Mouse (Mus musculus): ENCODE measurements around the gene Irf3. TPM values are rescaled to one million over a fixed set of nuclear protein-coding genes. Genes with fewer than 3 reads are reported as not detected.

Irf3 gene
- polyA plus RNA-seq, 1 experiment, result 105 TPM

DNA sequence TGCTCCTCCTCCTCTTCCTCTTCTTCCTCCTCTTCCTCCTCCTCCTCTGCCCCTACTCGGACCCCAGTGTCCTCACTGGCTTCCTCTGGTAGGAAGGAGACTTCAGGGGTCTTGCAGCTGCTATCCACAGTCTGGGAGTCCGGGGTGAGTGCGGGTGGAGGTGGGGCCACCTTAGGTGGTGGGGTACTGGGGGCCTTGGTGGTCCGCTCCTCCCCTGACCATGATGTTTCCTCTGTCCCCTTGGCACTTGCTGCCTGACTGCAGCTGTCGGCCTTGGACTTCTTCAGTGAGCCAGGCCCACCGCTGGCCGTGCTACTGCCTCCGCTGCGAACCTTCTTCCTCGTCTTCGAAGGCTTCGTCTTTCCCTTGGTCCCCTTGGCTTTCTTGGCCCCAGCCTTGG lies 9.1 kb downstream of the Irf3 start:
- H3K4me1 ChIP-seq (ENCODE audit: control insufficient read depth, insufficient read depth, low read length), result no peaks in the 10 kb centered on the region
- DNase-seq, result no peak
- H3K4me3 ChIP-seq (ENCODE audit: insufficient read depth, low read depth, low read length), result no peak overlapping the region
- H3K27ac ChIP-seq (ENCODE audit: insufficient read depth, low read depth, low read length), result no peak overlapping the region
- peaks cover 2% of the 10 kb centered on the region for H3K36me3 ChIP-seq (ENCODE audit: control insufficient read depth, insufficient read depth, low read length)
- H3K27me3 ChIP-seq (replicated peaks; ENCODE audit: control insufficient read depth, insufficient read depth, low read length), result no peaks in the 10 kb centered on the region
- WGBS, result 92% methylated on average over 12 of the region's 12 CpGs
- TF ChIP-seq CTCF (conservative IDR thresholded peaks at IDR 0.05; ENCODE audit: insufficient read depth, insufficient read length, low read depth, low read length) (no peak), POLR2A (IDR thresholded peaks at IDR 0.05; ENCODE audit: low read depth, low read length) (no peak)

DNA sequence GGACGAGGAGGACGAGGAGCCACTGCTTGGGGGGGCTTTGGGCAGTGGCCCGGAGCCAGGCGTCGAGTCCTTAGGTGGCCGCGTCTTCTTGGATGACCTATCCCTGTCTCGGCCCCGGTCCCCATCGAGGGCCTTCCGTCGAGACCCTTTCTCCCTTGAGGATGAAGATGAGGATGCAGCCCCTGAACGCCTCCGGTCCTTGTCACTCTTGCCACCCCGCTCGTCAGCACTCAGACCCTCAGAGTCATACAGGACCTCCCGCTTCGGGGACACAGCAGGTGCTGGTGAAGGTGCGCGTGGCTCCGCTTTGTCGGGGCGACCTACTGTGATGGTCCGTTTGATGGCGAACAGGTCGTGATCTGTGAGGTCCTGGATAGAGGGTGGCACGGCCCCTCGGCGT lies 9.7 kb downstream of the Irf3 start:
- Histone ChIP-seq H3K36me3 (ENCODE audit: control insufficient read depth, insufficient read depth, low read length) (peaks cover 2% of the 10 kb centered on the region), H3K27ac (ENCODE audit: insufficient read depth, low read depth, low read length) (no peak overlapping the region), H3K4me3 (ENCODE audit: insufficient read depth, low read depth, low read length) (no peak overlapping the region), H3K27me3 (replicated peaks; ENCODE audit: control insufficient read depth, insufficient read depth, low read length) (no peaks in the 10 kb centered on the region), H3K4me1 (ENCODE audit: control insufficient read depth, insufficient read depth, low read length) (no peaks in the 10 kb centered on the region)
- TF ChIP-seq POLR2A (IDR thresholded peaks at IDR 0.05; ENCODE audit: low read depth, low read length), result no peak
- no peak for TF ChIP-seq CTCF (conservative IDR thresholded peaks at IDR 0.05; ENCODE audit: insufficient read depth, insufficient read length, low read depth, low read length)
- WGBS, result 93% methylated on average over 29 of the region's 29 CpGs
- DNase-seq, result no peak

DNA sequence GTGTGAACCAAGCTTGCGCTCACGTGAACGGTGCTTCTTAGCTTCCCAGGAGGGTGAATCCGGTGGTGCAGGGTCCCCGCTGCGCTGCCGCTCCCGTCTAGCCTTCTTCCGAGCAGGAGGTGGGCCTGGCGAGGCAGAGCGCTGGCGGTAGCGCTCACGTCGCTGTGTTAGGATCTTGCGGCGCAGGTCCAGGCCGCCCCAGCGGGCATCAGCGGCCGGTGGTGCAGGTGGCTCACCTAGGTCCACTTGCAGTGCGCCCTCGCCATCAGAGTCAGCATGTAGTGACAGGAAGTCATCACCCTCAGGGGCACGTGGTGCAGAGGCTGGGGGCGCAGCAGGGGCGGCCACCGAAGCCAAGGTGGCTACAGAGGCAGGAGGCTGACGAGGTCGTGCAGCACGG lies 10.4 kb downstream of the Irf3 start:
- WGBS, result 94% methylated on average over 30 of the region's 30 CpGs
- Histone ChIP-seq H3K4me3 (ENCODE audit: insufficient read depth, low read depth, low read length) (no peak overlapping the region), H3K4me1 (ENCODE audit: control insufficient read depth, insufficient read depth, low read length) (no peaks in the 10 kb centered on the region), H3K36me3 (ENCODE audit: control insufficient read depth, insufficient read depth, low read length) (peaks cover 2% of the 10 kb centered on the region), H3K27ac (ENCODE audit: insufficient read depth, low read depth, low read length) (no peak overlapping the region), H3K27me3 (replicated peaks; ENCODE audit: control insufficient read depth, insufficient read depth, low read length) (no peaks in the 10 kb centered on the region)
- TF ChIP-seq CTCF (conservative IDR thresholded peaks at IDR 0.05; ENCODE audit: insufficient read depth, insufficient read length, low read depth, low read length) (no peak), POLR2A (IDR thresholded peaks at IDR 0.05; ENCODE audit: low read depth, low read length) (no peak)
- DNase-seq, result no peak

DNA sequence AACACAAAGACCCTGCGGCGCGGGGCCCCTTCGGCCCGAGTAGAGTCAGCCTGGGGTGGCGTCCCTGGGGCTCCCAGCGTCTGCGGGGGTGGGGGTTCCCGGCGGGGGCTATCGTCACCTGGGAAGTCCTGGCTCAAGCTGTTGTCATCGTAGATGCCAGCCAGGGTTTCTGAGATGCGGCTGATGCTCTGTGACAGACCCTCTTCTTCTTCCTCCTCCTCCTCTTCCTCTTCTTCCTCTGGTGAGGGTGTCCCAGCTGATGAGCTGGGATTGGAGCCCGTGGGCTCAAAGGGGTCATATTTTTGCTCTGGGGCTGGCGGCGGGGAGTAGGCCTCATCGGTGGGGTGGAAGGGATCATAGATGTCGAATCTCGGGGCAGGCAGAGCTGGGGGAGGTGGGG lies 11.0 kb downstream of the Irf3 start:
- no peaks in the 10 kb centered on the region for H3K4me1 ChIP-seq (ENCODE audit: control insufficient read depth, insufficient read depth, low read length)
- no peak overlapping the region for H3K27ac ChIP-seq (ENCODE audit: insufficient read depth, low read depth, low read length)
- H3K4me3 ChIP-seq (ENCODE audit: insufficient read depth, low read depth, low read length), result no peak overlapping the region
- peaks cover 2% of the 10 kb centered on the region for H3K36me3 ChIP-seq (ENCODE audit: control insufficient read depth, insufficient read depth, low read length)
- TF ChIP-seq POLR2A (IDR thresholded peaks at IDR 0.05; ENCODE audit: low read depth, low read length) (no peak), CTCF (conservative IDR thresholded peaks at IDR 0.05; ENCODE audit: insufficient read depth, insufficient read length, low read depth, low read length) (no peak)
- H3K27me3 ChIP-seq (replicated peaks; ENCODE audit: control insufficient read depth, insufficient read depth, low read length), result no peaks in the 10 kb centered on the region
- DNase-seq, result no peak
- 91% methylated on average over 19 of the region's 19 CpGs for WGBS

DNA sequence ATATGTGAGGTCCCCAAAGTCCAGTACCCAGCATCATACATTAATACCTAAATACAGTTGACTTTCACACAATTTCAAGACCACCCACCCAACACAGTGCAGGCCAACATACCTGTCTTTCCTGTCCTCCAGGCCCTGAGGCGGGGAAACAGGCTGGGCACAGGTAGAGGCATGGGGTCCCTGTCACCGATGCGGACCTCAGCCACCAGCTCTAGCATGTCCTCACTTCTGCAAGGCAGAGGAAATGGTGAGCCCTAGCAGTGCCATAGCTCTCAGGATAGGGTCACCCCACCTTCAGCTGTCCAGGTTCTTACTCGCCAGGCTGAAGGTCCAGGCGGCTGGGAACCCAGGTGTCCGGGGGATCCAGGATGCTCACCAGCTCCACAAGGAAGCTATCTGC lies 14.6 kb downstream of the Irf3 start:
- H3K36me3 ChIP-seq (ENCODE audit: control insufficient read depth, insufficient read depth, low read length), result no peaks in the 10 kb centered on the region; the same call in 1 of the 2 replicates

DNA sequence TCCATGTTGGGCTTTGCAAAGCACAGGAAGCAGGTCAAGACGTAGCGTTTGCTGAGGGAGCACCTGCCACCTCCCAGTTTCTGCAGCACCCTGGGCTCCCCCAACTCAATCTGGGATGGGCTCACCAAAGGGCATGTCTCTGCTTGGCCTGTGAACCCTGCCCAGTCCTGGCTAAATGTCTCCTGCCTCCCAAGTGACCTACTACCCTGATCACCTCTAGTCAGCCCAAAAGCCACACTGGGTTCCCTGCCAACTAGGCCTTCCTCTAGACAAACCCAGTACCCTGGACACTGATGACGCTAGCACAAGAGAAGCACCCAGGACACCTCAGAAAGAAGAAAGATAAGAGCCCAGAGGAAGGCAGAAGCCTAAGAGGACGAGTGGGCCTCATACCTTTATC lies 15.4 kb downstream of the Irf3 start:
- Histone ChIP-seq H3K36me3 (ENCODE audit: control insufficient read depth, insufficient read depth, low read length) (no peaks in the 10 kb centered on the region), H3K27me3 (replicated peaks; ENCODE audit: control insufficient read depth, insufficient read depth, low read length) (no peaks in the 10 kb centered on the region), H3K4me1 (ENCODE audit: control insufficient read depth, insufficient read depth, low read length) (no peaks in the 10 kb centered on the region; the same call in 1 of the 2 replicates), H3K27ac (ENCODE audit: insufficient read depth, low read depth, low read length) (no peak overlapping the region), H3K4me3 (ENCODE audit: insufficient read depth, low read depth, low read length) (no peak overlapping the region)
- no peak for DNase-seq
- TF ChIP-seq CTCF (conservative IDR thresholded peaks at IDR 0.05; ENCODE audit: insufficient read depth, insufficient read length, low read depth, low read length), result no peak
- TF ChIP-seq POLR2A (IDR thresholded peaks at IDR 0.05; ENCODE audit: low read depth, low read length), result no peak
- WGBS, result 81% methylated on average over 4 of the region's 4 CpGs

More for the DNA sequence above, 14.6 kb downstream of the Irf3 start:
- 99% methylated on average over 6 of the region's 6 CpGs for WGBS
- H3K4me3 ChIP-seq (ENCODE audit: insufficient read depth, low read depth, low read length), result no peak overlapping the region
- DNase-seq, result no peak
- H3K4me1 ChIP-seq (ENCODE audit: control insufficient read depth, insufficient read depth, low read length), result no peaks in the 10 kb centered on the region; the same call in 1 of the 2 replicates
- TF ChIP-seq CTCF (conservative IDR thresholded peaks at IDR 0.05; ENCODE audit: insufficient read depth, insufficient read length, low read depth, low read length) (no peak), POLR2A (IDR thresholded peaks at IDR 0.05; ENCODE audit: low read depth, low read length) (no peak)
- no peak overlapping the region for H3K27ac ChIP-seq (ENCODE audit: insufficient read depth, low read depth, low read length)
- no peaks in the 10 kb centered on the region for H3K27me3 ChIP-seq (replicated peaks; ENCODE audit: control insufficient read depth, insufficient read depth, low read length)

DNA sequence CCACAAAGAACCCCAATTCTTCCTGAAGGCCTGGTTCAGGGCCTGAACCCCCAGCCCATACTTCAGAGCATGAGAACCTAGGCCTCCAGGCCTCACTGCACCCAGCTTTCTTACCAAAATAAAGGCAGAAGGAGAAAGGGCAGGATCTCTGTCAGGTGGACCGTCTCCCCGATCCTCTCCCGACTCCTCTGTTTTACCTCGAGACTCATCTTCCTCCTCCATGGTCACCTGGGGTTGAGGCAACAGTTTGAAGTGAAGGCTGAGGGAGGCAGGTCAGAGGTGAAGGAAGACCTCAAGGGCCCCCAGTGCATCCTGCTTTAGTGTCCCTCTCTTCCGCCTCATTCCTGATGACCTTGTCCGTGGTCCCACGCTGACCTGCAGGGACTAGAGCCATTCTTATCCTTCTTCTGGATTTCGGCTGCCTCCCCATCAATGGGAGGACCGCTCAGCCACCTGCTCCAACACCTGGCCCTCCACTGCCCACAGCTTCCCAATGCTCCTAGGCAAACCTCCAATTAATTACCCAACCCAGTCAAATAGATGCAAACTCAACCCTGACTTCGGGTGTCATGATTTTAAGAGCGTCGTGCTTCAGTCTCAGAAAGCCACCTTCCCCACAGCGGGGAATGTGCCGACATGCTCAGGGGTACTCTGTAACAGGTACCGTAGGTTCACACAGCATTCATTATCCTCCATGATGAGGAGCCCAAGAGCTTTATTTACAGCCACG lies 16.1 kb downstream of the Irf3 start:
- H3K36me3 ChIP-seq (ENCODE audit: control insufficient read depth, insufficient read depth, low read length), result no peaks in the 10 kb centered on the region
- WGBS, result 93% methylated on average over 16 of the region's 16 CpGs
- no peak overlapping the region for H3K27ac ChIP-seq (ENCODE audit: insufficient read depth, low read depth, low read length)
- H3K27me3 ChIP-seq (replicated peaks; ENCODE audit: control insufficient read depth, insufficient read depth, low read length), result no peaks in the 10 kb centered on the region
- no peak overlapping the region for H3K4me3 ChIP-seq (ENCODE audit: insufficient read depth, low read depth, low read length)
- peaks cover 3% of the 10 kb centered on the region; the same call in 1 of the 2 replicates for H3K4me1 ChIP-seq (ENCODE audit: control insufficient read depth, insufficient read depth, low read length)
- TF ChIP-seq CTCF (conservative IDR thresholded peaks at IDR 0.05; ENCODE audit: insufficient read depth, insufficient read length, low read depth, low read length) (no peak), POLR2A (IDR thresholded peaks at IDR 0.05; ENCODE audit: low read depth, low read length) (no peak)
- no peak for DNase-seq
